Mouse (Mus musculus) MEL-GATA-1-ER (cell line): ENCODE data around the gene Pdgfc.
A peak's percentile ranks its signal among the peaks of the same experiment; 100 is the strongest.

ENCODE experiments used
- DNase-seq: peaks from one replicate; pipeline ENCODE4 v3.0.0-alpha.2; 2012; ENCODE audit warnings: low read depth; ENCODE audit errors: extremely low read depth

Pdgfc gene

GRCm38 (mm10) chr3:81036151-81036553, at the start of gene Pdgfc:
Pdgfc (plus strand) TSS chr3:81036416.
- DNase-seq, result no peak

DNA sequence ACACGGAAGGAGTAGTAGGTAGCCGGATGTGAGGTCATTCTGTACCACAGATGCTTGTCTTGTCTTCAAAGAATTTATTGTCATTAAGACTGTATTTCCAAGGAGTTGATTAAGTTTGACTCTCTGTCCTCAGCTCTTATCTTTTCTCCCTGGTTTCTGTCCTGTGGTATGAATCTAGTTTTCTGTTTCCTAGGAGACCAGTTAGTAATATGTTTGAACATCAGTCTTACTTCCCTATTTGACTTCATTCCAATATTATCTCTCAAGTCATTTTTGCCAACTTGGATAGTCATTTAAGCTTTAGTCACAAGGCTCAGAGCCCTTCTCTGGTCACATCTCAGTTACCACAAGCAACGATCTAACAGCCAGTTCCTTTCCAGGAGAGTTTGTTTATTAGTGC, 27.0 kb upstream of the Pdgfc start:
- peak; percentile 51 for DNase-seq

GRCm38 (mm10) chr3:81009899-81010298, 26.3 kb upstream of the Pdgfc start:
- no peak for DNase-seq

DNA sequence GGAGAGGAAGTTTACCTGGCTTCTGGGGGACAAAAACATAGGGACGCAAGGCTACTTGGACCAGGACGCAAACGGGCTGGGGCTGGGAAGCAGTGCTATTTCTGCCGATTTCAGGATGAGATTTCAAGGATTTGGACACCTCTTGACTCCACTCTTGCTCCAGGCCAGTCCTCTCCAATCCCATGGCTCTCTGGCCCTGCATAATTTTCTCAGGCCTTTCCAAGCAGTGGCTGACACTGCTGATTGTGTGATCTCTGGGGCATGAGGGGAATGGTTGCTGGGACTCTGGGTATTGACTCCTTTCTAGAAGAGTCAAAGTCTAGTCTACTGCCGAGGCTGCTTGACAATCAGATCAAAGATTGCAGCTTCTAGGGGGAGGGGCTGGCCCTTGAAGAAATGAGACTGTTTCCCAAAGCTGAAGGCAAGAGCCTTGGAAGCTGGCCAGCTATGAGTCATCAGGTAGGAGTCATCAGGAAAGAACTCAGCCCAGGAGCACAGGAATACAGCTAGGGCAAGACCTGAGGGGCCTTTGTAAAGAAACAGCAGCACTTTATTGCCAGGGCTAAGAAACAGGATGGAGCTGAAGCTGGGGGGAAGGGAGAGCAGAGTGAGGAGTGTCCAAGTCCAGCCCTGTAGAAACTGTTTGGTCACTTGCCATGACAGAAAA, 18.7 kb upstream of the Pdgfc start:
- no peak for DNase-seq

DNA sequence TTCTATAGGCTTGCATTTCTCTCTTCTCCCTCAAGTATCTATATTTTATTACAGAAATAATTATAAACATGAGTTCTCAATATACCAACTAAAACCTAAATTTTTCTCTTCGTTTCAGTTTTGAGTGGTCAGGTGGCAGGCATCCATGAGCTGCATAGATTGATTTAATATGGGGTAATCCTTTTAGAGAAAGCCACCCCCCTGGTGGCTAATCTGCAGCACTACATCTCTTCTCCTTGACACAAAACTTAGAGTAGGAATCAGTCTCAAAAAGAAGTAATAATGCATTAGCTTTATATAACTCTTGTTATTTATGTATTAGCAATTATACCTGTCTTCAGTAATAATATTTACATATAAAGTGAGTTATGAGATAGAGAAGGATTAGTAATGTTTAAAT, 16.2 kb upstream of the Pdgfc start:
- no peak for DNase-seq

- no peak for DNase-seq
Measured at GRCm38 (mm10) chr3:81021783-81022182, 14.4 kb upstream of the Pdgfc start.

DNA sequence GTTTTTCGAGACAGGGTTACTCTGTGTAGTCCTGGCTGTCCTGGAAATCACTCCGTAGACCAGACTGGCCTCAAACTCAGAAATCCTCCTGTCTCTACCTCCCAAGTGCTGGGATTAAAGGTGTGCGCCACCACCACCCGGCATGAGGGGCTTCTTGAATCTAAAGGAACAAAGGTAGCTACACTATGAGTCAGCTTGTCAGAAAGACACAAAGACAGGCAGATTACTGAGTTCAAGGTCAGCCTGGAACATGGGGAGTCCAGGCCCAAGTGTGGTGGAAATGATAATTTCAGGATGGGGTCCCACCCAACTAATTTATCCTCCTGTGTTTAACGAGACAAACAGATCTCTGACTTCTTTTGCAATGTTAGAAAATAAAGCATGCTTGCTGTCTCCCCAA, 13.9 kb upstream of the Pdgfc start:
- no peak for DNase-seq

- no peak for DNase-seq
Measured at GRCm38 (mm10) chr3:81022845-81023244, 13.4 kb upstream of the Pdgfc start.

DNA sequence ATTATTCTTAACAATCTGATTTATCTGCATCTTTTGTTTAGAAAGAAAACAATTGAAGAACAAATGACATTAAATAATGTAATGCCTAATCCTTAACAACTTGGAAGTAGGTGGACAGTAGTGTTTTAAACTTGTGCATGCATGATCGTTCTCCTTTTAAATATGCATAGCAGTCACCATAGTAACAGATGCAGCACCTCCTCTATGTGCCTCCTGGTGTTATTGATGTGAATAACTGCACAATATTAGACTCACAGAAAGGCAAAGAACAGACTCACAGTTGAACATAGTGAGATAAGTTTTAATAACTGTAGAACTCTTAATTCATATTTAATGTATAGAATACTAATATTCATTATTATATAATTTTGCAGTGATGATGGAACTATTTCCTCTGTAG, 12.6 kb upstream of the Pdgfc start:
- DNase-seq, result no peak

- DNase-seq, result no peak
Measured at GRCm38 (mm10) chr3:81025568-81026213, 10.5 kb upstream of the Pdgfc start.

DNA sequence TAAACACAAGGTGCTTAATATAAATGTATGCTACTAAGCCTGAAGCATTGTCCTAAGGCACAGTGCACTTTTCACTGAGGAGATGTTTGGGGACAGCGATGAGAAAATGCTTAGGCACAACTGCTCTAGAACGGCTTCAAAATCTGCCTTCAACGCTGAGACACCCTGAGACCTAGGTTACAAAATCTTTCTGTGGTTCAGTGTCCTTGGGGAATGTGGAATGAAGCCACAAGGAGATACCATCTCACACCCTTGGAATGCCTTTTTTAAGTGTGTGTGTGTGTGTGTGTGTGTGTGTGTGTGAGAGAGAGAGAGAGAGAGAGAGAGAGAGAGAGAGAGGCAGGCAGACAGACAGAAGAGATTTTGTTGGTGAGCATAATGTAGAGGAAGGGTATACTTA, 7.9 kb upstream of the Pdgfc start:
- DNase-seq, result no peak

DNA sequence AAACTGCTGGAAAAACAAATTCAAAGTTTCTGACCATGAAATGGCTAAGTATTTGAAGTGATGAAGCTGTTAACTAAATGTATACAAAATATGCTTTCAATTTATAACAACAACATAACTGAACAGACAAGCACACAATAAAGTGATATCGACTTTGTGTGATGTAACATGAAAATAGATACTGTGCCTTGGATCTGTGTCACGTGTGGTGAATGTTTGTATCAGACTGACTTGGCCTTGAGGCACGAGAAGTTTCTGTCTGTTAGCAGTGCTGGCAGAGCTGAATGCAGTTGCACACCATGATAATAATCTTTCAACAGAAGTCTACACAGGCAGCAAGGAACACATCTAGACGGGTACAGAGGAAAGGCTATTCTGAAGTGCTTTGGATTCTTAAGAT, 6.9 kb upstream of the Pdgfc start:
- DNase-seq, result no peak

GRCm38 (mm10) chr3:81029909-81030308, 6.3 kb upstream of the Pdgfc start:
- no peak for DNase-seq

DNA sequence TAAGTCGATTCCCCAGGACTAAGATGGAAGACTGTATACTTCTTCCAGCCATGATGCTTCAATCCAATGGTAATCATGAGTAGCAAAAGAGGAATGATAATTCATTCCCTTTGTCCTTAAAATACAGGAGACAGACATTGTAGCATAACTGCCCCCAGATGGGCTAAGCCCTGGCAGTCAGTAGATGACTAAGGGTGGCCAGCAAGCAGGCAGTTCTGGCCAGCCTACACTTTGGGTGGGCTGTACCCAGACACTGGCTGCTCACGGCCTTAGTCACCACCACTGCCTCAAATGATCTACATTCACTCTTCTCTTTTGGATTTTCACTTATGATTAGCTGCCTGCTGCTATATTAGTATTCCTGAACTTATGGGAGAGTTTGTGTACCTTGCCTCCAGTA, 5.9 kb upstream of the Pdgfc start:
- no peak for DNase-seq

DNA sequence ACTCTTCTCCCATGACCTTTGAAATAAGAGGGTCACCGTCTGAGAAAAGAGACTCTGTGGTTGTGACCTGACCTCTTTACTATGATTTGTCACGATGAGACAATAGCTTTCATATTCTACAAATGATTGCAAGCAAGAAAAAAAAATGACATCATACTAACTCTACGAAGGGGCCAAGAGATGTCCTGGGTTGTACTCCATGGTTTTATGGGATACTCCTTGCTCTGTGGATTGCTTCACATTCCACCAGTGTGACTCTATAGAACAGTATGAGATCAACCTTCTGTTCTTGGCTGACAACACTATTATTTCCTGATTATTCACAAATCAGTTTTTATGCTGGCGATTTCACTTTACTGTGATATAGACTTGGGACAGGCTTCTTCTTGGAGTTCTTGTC, 4.2 kb upstream of the Pdgfc start:
- no peak for DNase-seq

- DNase-seq, result no peak
Measured at GRCm38 (mm10) chr3:81034336-81035102, 1.7 kb upstream of the Pdgfc start.

GRCm38 (mm10) chr3:81036554-81037311, 517 bp downstream of the Pdgfc start:
- no peak for DNase-seq

DNA sequence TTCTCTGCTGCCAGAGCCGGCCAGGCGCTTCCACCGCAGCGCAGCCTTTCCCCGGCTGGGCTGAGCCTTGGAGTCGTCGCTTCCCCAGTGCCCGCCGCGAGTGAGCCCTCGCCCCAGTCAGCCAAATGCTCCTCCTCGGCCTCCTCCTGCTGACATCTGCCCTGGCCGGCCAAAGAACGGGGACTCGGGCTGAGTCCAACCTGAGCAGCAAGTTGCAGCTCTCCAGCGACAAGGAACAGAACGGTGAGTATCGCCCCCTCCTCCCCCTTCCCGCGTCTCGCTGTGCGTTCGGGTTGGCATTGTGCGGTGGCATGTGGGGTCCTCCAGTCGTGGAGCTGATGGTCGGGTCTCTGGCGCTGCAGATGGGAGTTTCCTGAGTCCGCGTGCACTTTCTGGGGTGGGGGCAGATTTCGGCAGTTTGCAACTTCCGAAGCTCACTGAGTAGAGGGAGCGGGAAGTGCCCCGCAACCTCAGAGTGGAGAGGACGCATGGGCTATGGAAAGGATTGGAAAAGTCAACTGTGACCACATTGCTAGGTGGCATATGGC, 1.2 kb downstream of the Pdgfc start:
- no peak for DNase-seq

GRCm38 (mm10) chr3:81039131-81039653, 3.0 kb downstream of the Pdgfc start:
- peak; percentile 15 for DNase-seq

GRCm38 (mm10) chr3:81044653-81045343, 8.6 kb downstream of the Pdgfc start:
- no peak for DNase-seq
